Mouse (Mus musculus): ENCODE data around the gene Rnasel.

Rnasel gene

GRCm38 (mm10) chr1:153749211-153749801 lies at the start of gene Rnasel:
TSS of gene Rnasel (plus strand) at chr1:153749426.
- DNase-seq (ENCODE audit: low read depth, low spot score): peak; percentile 91

- DNase-seq (ENCODE audit: low read depth, low spot score): no peak
Measured at GRCm38 (mm10) chr1:153700448-153701063, 48.7 kb upstream of the Rnasel start.

GRCm38 (mm10) chr1:153701461-153701860 lies 47.8 kb upstream of the Rnasel start:
- no peak for DNase-seq (ENCODE audit: low read depth, low spot score)

GRCm38 (mm10) chr1:153702166-153702852 lies 46.9 kb upstream of the Rnasel start:
- DNase-seq (ENCODE audit: low read depth, low spot score): no peak

GRCm38 (mm10) chr1:153702853-153703410 lies 46.3 kb upstream of the Rnasel start:
- no peak for DNase-seq (ENCODE audit: low read depth, low spot score)

GRCm38 (mm10) chr1:153703445-153703991 lies 45.7 kb upstream of the Rnasel start:
- DNase-seq (ENCODE audit: low read depth, low spot score): peak; percentile 71

GRCm38 (mm10) chr1:153704174-153704573 lies 45.1 kb upstream of the Rnasel start:
- no peak for DNase-seq (ENCODE audit: low read depth, low spot score)

GRCm38 (mm10) chr1:153704996-153705395 lies 44.2 kb upstream of the Rnasel start:
- no peak for DNase-seq (ENCODE audit: low read depth, low spot score)

GRCm38 (mm10) chr1:153708626-153709025 lies 40.6 kb upstream of the Rnasel start:
- DNase-seq (ENCODE audit: low read depth, low spot score): no peak

GRCm38 (mm10) chr1:153709451-153709850 lies 39.8 kb upstream of the Rnasel start:
- no peak for DNase-seq (ENCODE audit: low read depth, low spot score)

- DNase-seq (ENCODE audit: low read depth, low spot score): no peak
Measured at GRCm38 (mm10) chr1:153711544-153712262, 37.5 kb upstream of the Rnasel start.

GRCm38 (mm10) chr1:153712633-153713032 lies 36.6 kb upstream of the Rnasel start:
- no peak for DNase-seq (ENCODE audit: low read depth, low spot score)

GRCm38 (mm10) chr1:153717990-153718389 lies 31.2 kb upstream of the Rnasel start:
- peak; percentile 58 for DNase-seq (ENCODE audit: low read depth, low spot score)

- no peak for DNase-seq (ENCODE audit: low read depth, low spot score)
Measured at GRCm38 (mm10) chr1:153720935-153721334, 28.3 kb upstream of the Rnasel start.

- no peak for DNase-seq (ENCODE audit: low read depth, low spot score)
Measured at GRCm38 (mm10) chr1:153721565-153722310, 27.5 kb upstream of the Rnasel start.

- DNase-seq (ENCODE audit: low read depth, low spot score): no peak
Measured at GRCm38 (mm10) chr1:153723426-153723825, 25.8 kb upstream of the Rnasel start.

- peak; percentile 65 for DNase-seq (ENCODE audit: low read depth, low spot score)
Measured at GRCm38 (mm10) chr1:153726636-153727035, 22.6 kb upstream of the Rnasel start.

- peak; percentile 52 for DNase-seq (ENCODE audit: low read depth, low spot score)
Measured at GRCm38 (mm10) chr1:153729806-153730205, 19.4 kb upstream of the Rnasel start.

- peak; percentile 75 for DNase-seq (ENCODE audit: low read depth, low spot score)
Measured at GRCm38 (mm10) chr1:153730671-153731070, 18.6 kb upstream of the Rnasel start.

- DNase-seq (ENCODE audit: low read depth, low spot score): peak; percentile 66
Measured at GRCm38 (mm10) chr1:153733181-153733580, 16.0 kb upstream of the Rnasel start.

- DNase-seq (ENCODE audit: low read depth, low spot score): no peak
Measured at GRCm38 (mm10) chr1:153734866-153735265, 14.4 kb upstream of the Rnasel start.
